Mouse (Mus musculus): Measurements from ENCODE around the gene Uqcrc2.

Uqcrc2 gene

DNA sequence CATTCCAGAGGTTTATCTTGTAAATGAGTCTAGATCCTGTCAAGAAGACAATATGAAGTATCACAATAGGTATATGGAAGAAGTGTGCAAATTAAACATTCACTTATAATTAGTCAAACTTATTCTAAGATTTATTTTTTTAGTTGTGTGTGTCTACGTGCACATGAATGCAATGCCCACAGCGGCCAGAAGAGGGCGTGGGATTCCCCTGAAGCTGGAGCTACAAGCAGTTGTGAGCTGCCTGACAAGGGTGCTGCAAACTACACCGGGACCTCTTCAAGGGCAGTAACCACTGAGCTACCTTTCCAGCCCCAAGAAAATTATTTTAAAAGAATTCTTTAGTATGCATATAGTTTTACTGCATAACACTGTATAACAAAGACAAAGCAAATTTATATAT lies 55.7 kb downstream of the Uqcrc2 start:
- no peak for DNase-seq (ENCODE audit: low spot score)

- DNase-seq (ENCODE audit: low spot score), result no peak
Measured at GRCm38 (mm10) chr7:120693831-120694375, 58.9 kb downstream of the Uqcrc2 start.

- no peak for DNase-seq (ENCODE audit: low spot score)
Measured at GRCm38 (mm10) chr7:120695196-120695595, 60.2 kb downstream of the Uqcrc2 start.

- DNase-seq (ENCODE audit: low spot score), result no peak
Measured at GRCm38 (mm10) chr7:120695641-120696040, 60.7 kb downstream of the Uqcrc2 start.

DNA sequence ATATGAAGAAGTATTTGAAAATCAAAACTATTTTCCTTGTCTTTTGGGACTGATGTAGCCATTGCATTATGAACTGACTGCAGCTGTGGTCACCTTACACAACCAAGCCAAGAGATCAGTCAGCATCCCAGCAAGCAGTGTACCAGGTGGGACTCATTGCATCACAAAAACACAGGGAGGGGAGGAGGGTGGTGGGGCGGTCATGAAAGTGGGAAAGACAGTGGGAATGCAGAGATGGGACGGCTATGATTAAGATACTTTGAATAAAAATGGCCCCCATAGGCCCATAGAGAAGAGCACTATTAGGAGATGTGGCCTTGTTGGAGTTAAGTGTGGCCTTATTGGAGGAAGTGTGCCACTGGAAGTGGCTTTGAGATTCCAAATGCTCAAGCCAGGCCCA lies 61.4 kb downstream of the Uqcrc2 start:
- DNase-seq (ENCODE audit: low spot score), result no peak

DNA sequence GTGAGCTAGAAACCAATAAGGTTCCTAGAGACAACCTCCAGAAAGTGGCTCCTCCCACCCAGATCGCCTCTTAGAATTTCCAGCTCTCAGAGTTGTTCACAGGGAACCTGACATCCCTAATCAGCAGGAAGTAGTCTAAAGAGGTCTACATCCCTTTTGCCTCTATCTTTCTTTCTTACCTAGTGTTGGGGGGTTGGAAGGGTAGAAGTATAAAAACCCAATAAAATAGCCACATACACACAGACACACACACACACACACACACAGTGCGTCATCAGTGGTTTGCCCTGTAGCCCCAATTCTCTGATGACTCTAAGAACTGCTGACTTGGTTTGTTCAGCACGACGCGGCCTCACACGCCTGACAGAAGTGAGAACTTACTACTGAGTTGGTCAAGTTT lies 64.6 kb downstream of the Uqcrc2 start:
- DNase-seq (ENCODE audit: low spot score), result no peak

GRCm38 (mm10) chr7:120703888-120704287 lies 68.9 kb downstream of the Uqcrc2 start:
- no peak for DNase-seq (ENCODE audit: low spot score)
